Mouse (Mus musculus): ENCODE measurements around the gene Ptrh2. TPM values are rescaled to one million over a fixed set of nuclear protein-coding genes. Genes with fewer than 3 reads are reported as not detected.

The Ptrh2 gene
- 0.08 and 0.16 TPM in 2 replicates for polyA plus RNA-seq (2012)

DNA sequence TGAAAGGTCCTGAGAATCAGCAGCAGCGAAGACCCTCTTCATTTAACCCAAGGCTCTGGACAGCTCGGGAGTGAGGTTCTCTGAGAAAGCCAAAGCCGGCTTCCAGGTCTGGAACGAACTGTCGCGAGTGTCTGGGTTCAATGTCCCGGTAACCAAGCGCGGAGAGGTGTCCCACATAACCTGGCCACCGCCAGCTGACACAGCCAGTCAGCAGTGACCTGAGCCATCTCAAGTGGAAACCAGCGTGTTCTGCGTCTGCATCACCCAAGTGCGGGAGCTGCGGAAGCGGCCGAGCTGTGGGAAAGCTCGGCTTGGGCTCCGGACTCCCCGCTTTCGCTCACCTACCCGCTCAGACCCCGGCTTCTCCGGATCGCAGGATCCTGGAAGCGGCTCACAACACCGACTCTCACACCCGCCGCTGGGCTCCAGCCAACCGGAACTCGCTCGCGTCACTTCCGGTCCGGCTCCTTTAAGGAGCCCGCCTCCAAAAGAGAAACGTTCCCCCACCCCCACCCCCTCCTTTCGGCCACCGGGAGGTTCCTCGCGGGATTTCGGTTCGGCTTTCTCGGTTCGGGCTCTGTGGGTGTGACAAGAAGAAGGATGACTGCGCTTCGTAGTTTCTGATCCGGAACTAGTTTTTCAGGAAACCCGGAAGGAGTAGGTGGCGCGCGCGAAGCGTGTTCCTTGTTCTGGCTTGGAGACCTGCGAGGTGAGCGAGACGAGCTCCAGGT is at the start of gene Ptrh2, which contains the start of gene Vmp1:
Ptrh2 (plus strand) TSS at position 591 of the 731 bp plus-strand sequence.
Vmp1 (minus strand) TSS at position 442 of the 731 bp plus-strand sequence.
- no peak for TF ChIP-seq GATA1 (IDR thresholded peaks at IDR 0.05; ENCODE audit: low read length)
- no peak for TF ChIP-seq TAL1 (IDR thresholded peaks at IDR 0.05; ENCODE audit: low read length)
- Histone ChIP-seq H3K9me3 (ENCODE audit: control insufficient read depth, low read length) (no peaks in the 10 kb centered on the region), H3K4me3 (replicated peaks) (peak within 1 kb of the TSS; percentile 91), H3K27me3 (ENCODE audit: control insufficient read depth) (no peaks in the 10 kb centered on the region), H3K36me3 (ENCODE audit: control insufficient read depth) (peaks cover 53% of the 10 kb centered on the region), H3K4me1 (ENCODE audit: control insufficient read depth) (peaks cover 69% of the 10 kb centered on the region)

DNA sequence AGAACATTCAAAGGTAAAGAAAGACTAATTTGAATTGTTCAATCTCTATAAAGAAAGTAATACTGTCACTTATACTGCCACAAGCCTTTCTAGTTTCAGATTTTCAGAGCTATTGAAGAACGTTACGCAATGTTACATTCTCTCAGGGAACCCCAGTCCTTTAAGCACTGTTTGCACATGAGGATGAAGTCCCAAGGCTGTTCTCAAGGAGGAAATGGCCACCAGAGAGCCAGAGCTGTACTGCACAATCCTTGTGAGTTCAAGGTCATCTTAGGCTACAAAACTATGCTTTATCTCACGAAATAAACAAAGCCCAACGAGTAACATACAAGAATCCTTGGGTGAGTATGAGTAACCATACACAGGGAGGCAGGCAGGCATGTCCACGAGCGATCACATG is 49.4 kb upstream of the Ptrh2 start:
- Histone ChIP-seq H3K4me3 (replicated peaks) (no peak overlapping the region), H3K27me3 (ENCODE audit: control insufficient read depth) (no peaks in the 10 kb centered on the region), H3K36me3 (ENCODE audit: control insufficient read depth) (peaks cover 77% of the 10 kb centered on the region), H3K4me1 (ENCODE audit: control insufficient read depth) (peaks cover 4% of the 10 kb centered on the region), H3K9me3 (ENCODE audit: control insufficient read depth, low read length) (no peaks in the 10 kb centered on the region)
- TF ChIP-seq TAL1 (IDR thresholded peaks at IDR 0.05; ENCODE audit: low read length) (no peak), GATA1 (IDR thresholded peaks at IDR 0.05; ENCODE audit: low read length) (no peak)

DNA sequence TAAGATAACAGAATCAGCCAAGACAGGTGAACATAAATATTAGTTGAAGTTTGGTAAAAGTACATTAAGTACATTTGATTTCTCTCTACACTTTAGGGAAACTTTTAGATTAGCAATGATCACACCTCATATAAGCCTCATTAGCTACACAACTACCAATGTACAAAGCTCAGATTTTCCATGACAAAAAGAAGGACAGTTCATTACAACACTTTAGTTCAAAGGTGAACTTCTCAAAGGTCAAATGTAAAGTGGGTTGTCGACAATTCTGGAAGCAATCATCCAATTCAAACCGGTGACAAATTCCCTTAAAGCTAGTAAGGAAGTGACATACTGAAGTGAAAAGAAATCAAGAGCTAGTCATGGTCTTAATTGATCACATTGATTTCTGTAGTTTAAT is 46.1 kb upstream of the Ptrh2 start:
- Histone ChIP-seq H3K9me3 (ENCODE audit: control insufficient read depth, low read length) (no peaks in the 10 kb centered on the region), H3K27me3 (ENCODE audit: control insufficient read depth) (no peaks in the 10 kb centered on the region), H3K4me1 (ENCODE audit: control insufficient read depth) (no peaks in the 10 kb centered on the region), H3K36me3 (ENCODE audit: control insufficient read depth) (peaks cover 79% of the 10 kb centered on the region), H3K4me3 (replicated peaks) (no peak overlapping the region)
- TF ChIP-seq GATA1 (IDR thresholded peaks at IDR 0.05; ENCODE audit: low read length): no peak
- no peak for TF ChIP-seq TAL1 (IDR thresholded peaks at IDR 0.05; ENCODE audit: low read length)

DNA sequence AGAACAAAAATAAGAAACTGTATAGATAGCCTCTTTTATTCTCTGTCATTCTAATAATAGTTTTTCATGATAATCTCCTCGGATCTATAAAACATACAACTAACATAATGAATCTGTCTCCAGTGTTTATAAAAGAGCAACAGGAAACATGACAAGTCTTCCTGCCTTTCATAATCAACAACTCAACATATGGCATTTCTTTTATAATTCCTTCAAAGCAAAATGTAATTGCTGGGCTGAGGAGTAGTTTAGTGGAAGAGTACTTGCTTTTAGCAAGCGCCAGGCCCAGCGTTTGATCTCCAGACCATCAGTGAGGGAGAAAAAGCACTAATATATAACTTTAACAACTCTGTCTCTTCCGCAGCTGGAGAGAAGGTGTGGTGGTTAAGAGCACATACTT is 42.1 kb upstream of the Ptrh2 start:
- Histone ChIP-seq H3K9me3 (ENCODE audit: control insufficient read depth, low read length) (no peaks in the 10 kb centered on the region), H3K36me3 (ENCODE audit: control insufficient read depth) (peaks cover 77% of the 10 kb centered on the region), H3K4me3 (replicated peaks) (no peak overlapping the region), H3K4me1 (ENCODE audit: control insufficient read depth) (no peaks in the 10 kb centered on the region; the same call in 1 of the 2 replicates), H3K27me3 (ENCODE audit: control insufficient read depth) (no peaks in the 10 kb centered on the region)
- TF ChIP-seq TAL1 (IDR thresholded peaks at IDR 0.05; ENCODE audit: low read length) (no peak), GATA1 (IDR thresholded peaks at IDR 0.05; ENCODE audit: low read length) (no peak)

DNA sequence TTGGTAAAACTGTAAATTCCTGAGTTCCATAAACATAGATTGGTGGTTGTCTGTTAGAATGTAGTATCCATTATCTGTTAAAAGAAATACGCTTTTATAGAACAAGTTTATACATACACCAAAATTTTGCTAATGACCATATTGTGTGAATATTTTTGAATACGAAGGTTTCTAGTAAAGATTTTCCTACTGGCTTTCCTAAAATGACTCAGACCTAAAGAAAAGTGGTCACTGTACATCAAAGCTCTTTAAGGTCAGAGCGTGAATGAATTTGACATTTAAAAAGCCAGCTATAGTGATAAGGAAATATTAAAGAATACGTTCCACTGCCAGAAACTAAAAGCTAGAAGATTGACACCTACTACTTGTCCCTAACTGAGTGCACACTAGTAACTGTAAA is 39.2 kb upstream of the Ptrh2 start:
- H3K4me3 ChIP-seq (replicated peaks): no peak overlapping the region
- no peaks in the 10 kb centered on the region for H3K27me3 ChIP-seq (ENCODE audit: control insufficient read depth)
- H3K4me1 ChIP-seq (ENCODE audit: control insufficient read depth): peaks cover 3% of the 10 kb centered on the region
- TF ChIP-seq TAL1 (IDR thresholded peaks at IDR 0.05; ENCODE audit: low read length) (no peak), GATA1 (IDR thresholded peaks at IDR 0.05; ENCODE audit: low read length) (no peak)
- H3K36me3 ChIP-seq (ENCODE audit: control insufficient read depth): peaks cover 86% of the 10 kb centered on the region
- no peaks in the 10 kb centered on the region for H3K9me3 ChIP-seq (ENCODE audit: control insufficient read depth, low read length)

DNA sequence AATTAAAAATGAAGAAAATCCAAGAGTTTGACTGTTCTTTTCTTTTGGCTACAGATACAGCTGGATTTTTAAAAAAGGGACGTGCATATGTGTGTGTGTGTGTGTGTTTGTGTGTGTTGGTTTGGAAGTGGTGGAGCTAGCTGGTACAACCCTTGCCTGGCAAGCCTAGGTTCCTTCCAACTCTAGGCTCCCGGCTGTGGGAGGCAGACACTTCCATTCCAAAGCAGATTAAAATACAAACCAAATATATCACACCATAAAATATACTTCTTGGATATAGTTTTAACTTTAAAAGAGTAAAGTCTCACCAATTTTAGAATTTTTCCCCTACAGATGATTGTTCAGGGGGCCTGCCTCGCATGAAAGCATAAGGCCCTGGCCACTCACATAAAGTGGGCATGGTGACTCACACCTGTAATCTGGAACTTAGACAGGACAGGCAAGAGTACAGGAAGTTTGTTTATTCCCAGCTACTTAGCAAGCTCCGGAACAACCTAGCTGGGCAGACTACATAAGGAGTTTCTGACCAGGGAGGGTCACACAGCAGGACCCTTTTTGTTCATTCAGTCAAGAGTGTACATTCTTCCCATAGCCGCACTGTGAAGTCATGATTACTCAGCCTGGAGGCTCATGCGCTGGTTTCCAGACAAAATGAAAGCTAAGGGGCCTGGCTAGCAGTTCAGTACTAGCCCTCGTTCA is 37.5 kb upstream of the Ptrh2 start:
- H3K27me3 ChIP-seq (ENCODE audit: control insufficient read depth): no peaks in the 10 kb centered on the region
- peaks cover 3% of the 10 kb centered on the region for H3K4me1 ChIP-seq (ENCODE audit: control insufficient read depth)
- no peaks in the 10 kb centered on the region for H3K9me3 ChIP-seq (ENCODE audit: control insufficient read depth, low read length)
- TF ChIP-seq GATA1 (IDR thresholded peaks at IDR 0.05; ENCODE audit: low read length) (no peak), TAL1 (IDR thresholded peaks at IDR 0.05; ENCODE audit: low read length) (no peak)
- H3K4me3 ChIP-seq (replicated peaks): no peak overlapping the region
- peaks cover 80% of the 10 kb centered on the region for H3K36me3 ChIP-seq (ENCODE audit: control insufficient read depth)

DNA sequence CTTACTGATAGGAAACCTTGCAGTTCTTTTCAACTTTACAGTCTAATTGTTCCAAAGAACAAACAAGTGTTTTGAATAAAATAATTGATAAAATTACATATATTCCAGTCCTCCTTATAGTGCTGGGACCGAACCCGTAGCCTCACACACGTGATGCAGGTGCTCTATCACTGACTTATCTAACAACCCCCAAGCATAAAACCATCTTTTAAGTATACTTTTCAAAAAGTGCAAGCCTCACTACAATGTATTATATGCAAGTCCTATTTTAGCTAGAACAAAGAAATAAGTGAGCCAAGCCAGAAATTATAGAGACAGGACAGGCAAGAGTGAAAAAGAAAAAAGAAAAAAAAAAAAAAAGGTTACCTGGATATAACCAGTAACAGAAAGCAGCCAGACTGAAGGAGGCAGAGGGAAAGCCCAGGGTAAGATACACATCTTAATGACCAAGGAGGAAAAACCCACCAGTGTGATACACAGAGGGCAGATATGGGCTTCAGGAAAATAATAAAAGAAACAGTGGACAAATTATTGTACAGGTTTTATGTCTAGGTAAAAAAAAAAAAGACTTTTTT is 36.8 kb upstream of the Ptrh2 start:
- Histone ChIP-seq H3K4me3 (replicated peaks) (no peak overlapping the region), H3K36me3 (ENCODE audit: control insufficient read depth) (peaks cover 77% of the 10 kb centered on the region), H3K9me3 (ENCODE audit: control insufficient read depth, low read length) (no peaks in the 10 kb centered on the region), H3K4me1 (ENCODE audit: control insufficient read depth) (peaks cover 3% of the 10 kb centered on the region), H3K27me3 (ENCODE audit: control insufficient read depth) (no peaks in the 10 kb centered on the region)
- TF ChIP-seq TAL1 (IDR thresholded peaks at IDR 0.05; ENCODE audit: low read length) (no peak), GATA1 (IDR thresholded peaks at IDR 0.05; ENCODE audit: low read length) (no peak)

DNA sequence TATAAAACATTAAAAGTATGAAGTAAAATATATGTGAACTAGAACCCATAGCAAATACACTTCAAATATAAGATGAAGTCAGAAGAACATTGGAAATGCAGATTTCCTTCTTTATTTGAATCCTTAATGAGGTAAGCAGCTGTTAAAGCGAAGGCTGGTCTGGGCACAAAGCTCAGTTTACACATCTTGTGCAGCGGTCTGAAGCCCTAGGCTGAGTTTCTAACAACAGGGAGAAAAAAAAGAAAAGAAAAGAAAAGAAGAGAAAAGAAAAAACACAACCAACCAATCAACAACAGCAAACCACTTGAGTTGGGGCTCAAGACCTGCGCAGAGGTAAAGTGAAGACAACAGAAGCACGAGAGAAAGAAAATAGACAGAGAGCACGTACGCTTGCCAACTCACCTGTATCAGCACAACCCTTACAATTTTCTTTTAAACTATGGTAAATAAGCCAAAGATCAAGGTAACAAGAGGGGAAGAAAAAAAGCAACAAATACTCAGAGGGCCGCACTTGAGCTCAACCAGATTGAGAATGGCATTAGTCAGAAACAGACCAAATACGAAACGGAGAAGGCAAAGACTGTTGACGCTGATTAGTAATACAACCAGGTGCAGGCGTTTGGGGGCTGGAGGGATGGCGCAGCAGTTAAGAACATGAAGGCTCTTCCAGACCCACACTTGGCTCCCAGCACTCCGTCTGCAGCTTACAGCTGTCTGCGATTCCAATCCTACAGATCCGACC is 35.9 kb upstream of the Ptrh2 start:
- no peak overlapping the region for H3K4me3 ChIP-seq (replicated peaks)
- H3K4me1 ChIP-seq (ENCODE audit: control insufficient read depth): peaks cover 9% of the 10 kb centered on the region
- no peaks in the 10 kb centered on the region for H3K27me3 ChIP-seq (ENCODE audit: control insufficient read depth)
- TF ChIP-seq TAL1 (IDR thresholded peaks at IDR 0.05; ENCODE audit: low read length): no peak
- no peak for TF ChIP-seq GATA1 (IDR thresholded peaks at IDR 0.05; ENCODE audit: low read length)
- H3K36me3 ChIP-seq (ENCODE audit: control insufficient read depth): peaks cover 77% of the 10 kb centered on the region
- H3K9me3 ChIP-seq (ENCODE audit: control insufficient read depth, low read length): no peaks in the 10 kb centered on the region

Data from erythroblast, embryonic 14.5 days (primary cell).